Mouse (Mus musculus): ENCODE data around the gene Tcf7l2.

- TF ChIP-seq CTCF (IDR thresholded peaks at IDR 0.05; ENCODE audit: low read depth), result no peak
- no peak for TF ChIP-seq EP300 (IDR thresholded peaks at IDR 0.05; ENCODE audit: low read depth)
Observed at GRCm38 (mm10) chr19:55748801-55749200, 7.2 kb downstream of the Tcf7l2 start.

Measured in heart, postnatal 0 days (tissue).